Mouse (Mus musculus) lung, adult 10 weeks (tissue): ENCODE data around the gene Gm45021. TPM values are rescaled to one million over a fixed set of nuclear protein-coding genes. Genes with fewer than 3 reads are reported as not detected.

ENCODE experiments used
- polyA plus RNA-seq: library from polyadenylated mRNA; stranded (reverse); fragments of 350-450 nt; fragmentation: Illumina TruSeq; extraction: RNeasy Lipid Tissue Mini Kit (QIAGEN cat#74804); gene quantifications from one replicate; pipeline ENCODE4 v1.2.3, GENCODE M21; 2014; ENCODE audit warnings: low read depth, low replicate concordance; ENCODE audit not compliant: insufficient read depth

The Gm45021 gene
- polyA plus RNA-seq = not detected

GRCm38 (mm10) chr6:48589194-48589750 lies at the start of gene Gm45021:
Gene Gm45021 (plus strand): TSS chr6:48589610.

GRCm38 (mm10) chr6:48554280-48555103 lies 34.9 kb upstream of the Gm45021 start, which contains the start of gene Lrrc61:
Gene Lrrc61 (plus strand): TSS chr6:48554796.

GRCm38 (mm10) chr6:48572572-48573061 lies 16.8 kb upstream of the Gm45021 start, which contains the start of gene Rarres2:
Gene Rarres2 (minus strand): TSS chr6:48572789.

GRCm38 (mm10) chr6:48593158-48594042 lies 4.0 kb downstream of the Gm45021 start, which contains the start of the genes Repin1 and Gm44965:
Gene Repin1 (plus strand): TSS chr6:48593883.
Gene Gm44965 (plus strand): TSS chr6:48593941.

DNA sequence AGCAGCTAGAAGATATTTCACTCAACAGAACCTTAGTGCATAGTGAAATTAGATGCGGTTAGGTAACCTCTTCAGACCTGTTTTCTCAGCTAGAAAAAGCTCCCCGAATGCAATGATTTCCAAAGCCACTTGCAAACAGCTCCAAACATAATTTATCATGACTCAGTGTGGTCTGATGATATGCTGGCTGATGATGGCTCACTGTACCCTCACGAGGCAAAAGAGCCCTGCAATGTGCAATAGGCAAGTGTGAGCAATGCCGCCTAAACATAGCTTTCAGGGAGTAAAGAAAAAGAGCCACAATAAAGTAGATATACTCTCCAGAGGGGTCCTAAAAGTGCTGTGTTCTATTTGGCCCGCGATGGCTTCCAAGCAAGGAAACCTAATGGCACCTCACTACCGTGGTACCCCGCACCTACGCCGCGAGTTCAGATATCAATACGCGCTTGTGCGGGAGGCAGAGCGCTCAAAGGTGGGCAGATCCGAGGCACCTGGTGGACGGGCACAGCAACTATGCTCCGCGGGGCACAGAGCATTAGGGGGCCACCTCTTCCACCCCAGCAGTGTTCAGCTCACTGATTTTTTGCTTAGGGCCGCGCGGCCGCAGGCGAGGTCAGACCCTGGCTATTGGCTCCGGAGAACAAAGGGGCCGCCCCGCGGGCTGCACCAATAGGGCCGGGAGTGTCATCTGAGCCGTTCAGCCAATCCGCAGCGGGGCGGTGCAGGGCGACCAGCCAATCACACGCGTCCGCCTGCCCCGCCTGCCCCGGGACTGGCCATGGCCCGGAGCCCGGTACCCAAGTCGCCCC lies 12.1 kb downstream of the Gm45021 start, which contains the start of gene Zfp775:
Zfp775 (plus strand) TSS at position 793 of the 809 bp plus-strand sequence.

GRCm38 (mm10) chr6:48626464-48626863 lies 37.1 kb downstream of the Gm45021 start, which contains the start of gene AI854703:
Gene AI854703 (plus strand): TSS chr6:48626764.

GRCm38 (mm10) chr6:48646995-48647394 lies 57.6 kb downstream of the Gm45021 start, which contains the start of gene Gimap8:
Gene Gimap8 (plus strand): TSS chr6:48647234.

Other genes with a start within 250 kb of the Gm45021 start
- gene Krba1, start 194.0 kb upstream of the Gm45021 start, polyA plus RNA-seq = 4.2 TPM
- gene Zfp467, start 143.8 kb upstream of the Gm45021 start, polyA plus RNA-seq = 27.2 TPM
- 0.30 TPM for gene Sspo, start 141.4 kb upstream of the Gm45021 start, polyA plus RNA-seq
- 22.7 TPM for gene Atp6v0e2, start 52.0 kb upstream of the Gm45021 start, polyA plus RNA-seq
- gene Lrrc61, start 34.8 kb upstream of the Gm45021 start, polyA plus RNA-seq = 7.5 TPM
- 414 TPM for gene Rarres2, start 16.8 kb upstream of the Gm45021 start, polyA plus RNA-seq
- gene Repin1, start 4.3 kb downstream of the Gm45021 start, polyA plus RNA-seq = 8.2 TPM
- not detected for gene Gm44965, start 4.3 kb downstream of the Gm45021 start, polyA plus RNA-seq
- gene Zfp775, start 12.5 kb downstream of the Gm45021 start, polyA plus RNA-seq = 2.7 TPM
- gene AI854703, start 37.2 kb downstream of the Gm45021 start, polyA plus RNA-seq = 0.24 TPM
- 21.8 TPM for gene Gimap8, start 57.6 kb downstream of the Gm45021 start, polyA plus RNA-seq
- 20.0 TPM for gene Gimap9, start 86.5 kb downstream of the Gm45021 start, polyA plus RNA-seq
- gene Gimap4, start 94.9 kb downstream of the Gm45021 start, polyA plus RNA-seq = 97.8 TPM
- 99.5 TPM for gene Gimap6, start 118.6 kb downstream of the Gm45021 start, polyA plus RNA-seq
- 9.6 TPM for gene Gm28053, start 129.0 kb downstream of the Gm45021 start, polyA plus RNA-seq
- 7.2 TPM for gene Gimap7, start 129.0 kb downstream of the Gm45021 start, polyA plus RNA-seq
- 43.6 TPM for gene Gimap1, start 149.4 kb downstream of the Gm45021 start, polyA plus RNA-seq
- 24.5 TPM for gene Gimap5, start 156.6 kb downstream of the Gm45021 start, polyA plus RNA-seq
- 25.1 TPM for gene Gimap3, start 181.2 kb downstream of the Gm45021 start, polyA plus RNA-seq